Comparison of ENCODE assay signal across 9 mouse cellular contexts in genomic region chr17:28761871-28762270, GRCm38 (mm10). TPM values are rescaled to one million over a fixed set of nuclear protein-coding genes. Genes with fewer than 3 reads are reported as not detected.
DNase-seq lines count a peak whose midpoint lies in the region; ATAC-seq and TF ChIP-seq lines count a peak whose summit lies in the region.
"Had no signal": no experiment of that assay in that cellular context is flagged by ENCODE, and none has a peak within 500 bp of the region (broad histone marks: within the 10 kb centered on the region; RNA-seq: fewer than 3 reads in every experiment).

No protein-coding gene starts in this region.

- H3K9me3 ChIP-seq in forebrain, embryonic 14.5 days (replicated peaks; ENCODE audit: control insufficient read depth, low read length) = no peaks in the 10 kb centered on the region
- H3K9me3 ChIP-seq in forebrain, embryonic 12.5 days = no peaks in the 10 kb centered on the region
- H3K9me3 ChIP-seq in midbrain, postnatal 0 days (ENCODE audit: low read length) = no peaks in the 10 kb centered on the region
- no peaks in the 10 kb centered on the region for H3K9me3 ChIP-seq in stomach, embryonic 14.5 days (ENCODE audit: control insufficient read depth, low read depth, low read length)
- H3K9me3 ChIP-seq: midbrain, embryonic 12.5 days had no signal

- no peak for ATAC-seq in forebrain, embryonic 14.5 days
- ATAC-seq in forebrain, embryonic 12.5 days (ENCODE audit: low FRiP score) = no peak
- ATAC-seq in midbrain, postnatal 0 days (ENCODE audit: low FRiP score) = no peak
- ATAC-seq in stomach, embryonic 14.5 days (ENCODE audit: insufficient number of reproducible peaks, insufficient read depth, low FRiP score, low read depth) = 0 out of 2 replicates have a peak, but pooled peaks have one; percentile 33

- no peaks in the 10 kb centered on the region for H3K27me3 ChIP-seq in forebrain, embryonic 14.5 days (replicated peaks; ENCODE audit: control insufficient read depth, insufficient read depth, low read length)
- H3K27me3 ChIP-seq in forebrain, embryonic 12.5 days = peaks cover 2% of the 10 kb centered on the region
- H3K27me3 ChIP-seq in midbrain, postnatal 0 days (ENCODE audit: insufficient read depth, low read length) = no peaks in the 10 kb centered on the region
- H3K27me3 ChIP-seq in stomach, embryonic 14.5 days (ENCODE audit: control insufficient read depth, insufficient read depth, low read length) = no peaks in the 10 kb centered on the region

- H3K27ac ChIP-seq in forebrain, embryonic 14.5 days (ENCODE audit: low read depth, low read length) = no peak overlapping the region
- H3K27ac ChIP-seq in forebrain, embryonic 12.5 days = no peak overlapping the region
- H3K27ac ChIP-seq in midbrain, postnatal 0 days (ENCODE audit: low read depth, low read length) = no peak overlapping the region
- no peak overlapping the region for H3K27ac ChIP-seq in stomach, embryonic 14.5 days (ENCODE audit: low read length)
- H3K27ac ChIP-seq: midbrain, embryonic 12.5 days had no signal

- intact Hi-C loops in heart, postnatal 10 days (cut with DNase I) = loop anchor here (1.0 to 2.0 kb wide), 2 partner anchors 39 to 164 kb away; partner anchors contain the start of gene Brpf3

- DNase-seq in forebrain, embryonic 14.5 days (ENCODE audit: low spot score) = peak; percentile 55
- DNase-seq in adipocyte (ENCODE audit: low spot score) = peak; percentile 83
- DNase-seq in embryo, embryonic 10 days (ENCODE audit: low spot score) = peak; percentile 74
- peak; percentile 80 to 90 for DNase-seq in heart, postnatal 10 days
- DNase-seq in left cerebral cortex, adult 11 months (ENCODE audit: low spot score) = peak; percentile 35
- peak; percentile 36 for DNase-seq in midbrain, postnatal 0 days (ENCODE audit: low spot score)

- no peaks in the 10 kb centered on the region for H3K36me3 ChIP-seq in forebrain, embryonic 14.5 days (ENCODE audit: control insufficient read depth, insufficient read depth, low read length)
- H3K36me3 ChIP-seq in forebrain, embryonic 12.5 days (replicated peaks) = no peaks in the 10 kb centered on the region
- no peaks in the 10 kb centered on the region for H3K36me3 ChIP-seq in midbrain, postnatal 0 days (ENCODE audit: insufficient read depth, low read length)
- no peaks in the 10 kb centered on the region for H3K36me3 ChIP-seq in stomach, embryonic 14.5 days (ENCODE audit: control insufficient read depth, insufficient read depth, low read length)
- H3K36me3 ChIP-seq: midbrain, embryonic 12.5 days had no signal

- no peaks in the 10 kb centered on the region for H3K4me1 ChIP-seq in forebrain, embryonic 14.5 days (ENCODE audit: control insufficient read depth, insufficient read depth, low read length)
- no peaks in the 10 kb centered on the region for H3K4me1 ChIP-seq in forebrain, embryonic 12.5 days
- H3K4me1 ChIP-seq in midbrain, postnatal 0 days (ENCODE audit: insufficient read depth, low read length) = no peaks in the 10 kb centered on the region
- H3K4me1 ChIP-seq in stomach, embryonic 14.5 days (ENCODE audit: control insufficient read depth, insufficient read depth, low read length) = no peaks in the 10 kb centered on the region
- H3K4me1 ChIP-seq: midbrain, embryonic 12.5 days had no signal

- 16% methylated on average over 3 of the region's 3 CpGs for WGBS in forebrain, embryonic 14.5 days
- WGBS in forebrain, embryonic 12.5 days = 19% methylated on average over 3 of the region's 3 CpGs
- 16% methylated on average over 3 of the region's 3 CpGs for WGBS in midbrain, postnatal 0 days
- WGBS in stomach, embryonic 14.5 days = 22% methylated on average over 3 of the region's 3 CpGs

- H3K9ac ChIP-seq in forebrain, embryonic 14.5 days (ENCODE audit: low read length) = no peak overlapping the region
- H3K9ac ChIP-seq in forebrain, embryonic 12.5 days = no peak overlapping the region
- no peak overlapping the region for H3K9ac ChIP-seq in midbrain, postnatal 0 days (replicated peaks; ENCODE audit: low read length, poor library complexity, severe bottlenecking)
- H3K9ac ChIP-seq in stomach, embryonic 14.5 days (replicated peaks; ENCODE audit: low read depth, low read length) = no peak overlapping the region
- H3K9ac ChIP-seq: midbrain, embryonic 12.5 days had no signal

- no peak overlapping the region for H3K4me2 ChIP-seq in forebrain, embryonic 14.5 days (ENCODE audit: low read length)
- H3K4me2 ChIP-seq in forebrain, embryonic 12.5 days = no peak overlapping the region
- no peak overlapping the region for H3K4me2 ChIP-seq in midbrain, postnatal 0 days (ENCODE audit: low read depth, low read length, poor library complexity, severe bottlenecking)
- H3K4me2 ChIP-seq in stomach, embryonic 14.5 days (replicated peaks; ENCODE audit: low read depth, low read length) = no peak overlapping the region
- H3K4me2 ChIP-seq: midbrain, embryonic 12.5 days had no signal

- TF ChIP-seq CTCF in midbrain, postnatal 0 days (IDR thresholded peaks at IDR 0.05) = peak; percentile 86

- no peak overlapping the region for H3K4me3 ChIP-seq in forebrain, embryonic 14.5 days (ENCODE audit: low read depth, low read length)
- H3K4me3 ChIP-seq in forebrain, embryonic 12.5 days (replicated peaks) = no peak overlapping the region
- no peak overlapping the region for H3K4me3 ChIP-seq in midbrain, postnatal 0 days (ENCODE audit: low read depth, low read length)
- H3K4me3 ChIP-seq in stomach, embryonic 14.5 days (ENCODE audit: low read depth, low read length) = no peak overlapping the region
- H3K4me3 ChIP-seq: midbrain, embryonic 12.5 days had no signal

RNA-seq across cellular contexts. Expression of gene Mapk13, which starts 7.2 kb away (rescaled TPM):
- polyA plus RNA-seq in forebrain, embryonic 14.5 days (2014; fragmentation: Nextera tagmentation; extraction: Ambion mirVana) = 0.57 and 0.67 TPM in 2 replicates
- polyA plus RNA-seq in forebrain, embryonic 12.5 days (2016; fragmentation: Nextera tagmentation; extraction: Ambion mirVana) = 2.5 and 5.3 TPM in 2 replicates
- total RNA-seq in heart, postnatal 10 days (2021) = 1 to 10 TPM in 1 of 2 experiments, under 1 TPM in 1; 0.45 to 1.1 TPM
- total RNA-seq in midbrain, postnatal 0 days (2014; rRNA removed) = 0.66 and 1.5 TPM in 2 replicates
- 1.0 and 1.1 TPM in 2 replicates for polyA plus RNA-seq in midbrain, postnatal 0 days (2015; fragmentation: Nextera tagmentation; extraction: Ambion mirVana)
- 77.5 and 78.3 TPM in 2 replicates for polyA plus RNA-seq in stomach, embryonic 14.5 days (2014; fragmentation: Nextera tagmentation; extraction: Ambion mirVana)

RNA-seq across cellular contexts. Expression of gene AC170998.1, which starts 36.0 kb away (rescaled TPM):
- 0.52 and 0.61 TPM in 2 replicates for polyA plus RNA-seq in forebrain, embryonic 14.5 days (2014; fragmentation: Nextera tagmentation; extraction: Ambion mirVana)
- 3.0 and 3.6 TPM in 2 replicates for polyA plus RNA-seq in forebrain, embryonic 12.5 days (2016; fragmentation: Nextera tagmentation; extraction: Ambion mirVana)
- under 1 TPM; 0.45 to 0.77 TPM for total RNA-seq in heart, postnatal 10 days (2021)
- total RNA-seq in midbrain, postnatal 0 days (2014; rRNA removed) = 2.7 and 4.2 TPM in 2 replicates
- 1.8 and 3.2 TPM in 2 replicates for polyA plus RNA-seq in midbrain, postnatal 0 days (2015; fragmentation: Nextera tagmentation; extraction: Ambion mirVana)
- 4.2 and 5.4 TPM in 2 replicates for polyA plus RNA-seq in stomach, embryonic 14.5 days (2014; fragmentation: Nextera tagmentation; extraction: Ambion mirVana)

RNA-seq across cellular contexts. Expression of gene Brpf3, which starts 39.0 kb away (rescaled TPM):
- polyA plus RNA-seq in forebrain, embryonic 14.5 days (2014; fragmentation: Nextera tagmentation; extraction: Ambion mirVana) = 5.0 and 5.4 TPM in 2 replicates
- 14.4 and 16.2 TPM in 2 replicates for polyA plus RNA-seq in forebrain, embryonic 12.5 days (2016; fragmentation: Nextera tagmentation; extraction: Ambion mirVana)
- total RNA-seq in heart, postnatal 10 days (2021) = 10 to 100 TPM; 15.2 to 22.3 TPM
- total RNA-seq in midbrain, postnatal 0 days (2014; rRNA removed) = 14.9 and 21.5 TPM in 2 replicates
- polyA plus RNA-seq in midbrain, postnatal 0 days (2015; fragmentation: Nextera tagmentation; extraction: Ambion mirVana) = 3.5 and 4.9 TPM in 2 replicates
- polyA plus RNA-seq in stomach, embryonic 14.5 days (2014; fragmentation: Nextera tagmentation; extraction: Ambion mirVana) = 12.6 and 13.8 TPM in 2 replicates

Comparison
In these comparisons a context has a peak if more than half of its experiments do, and no peak if none do; other contexts are left out.
1. DNase-seq: peak in every context shown above with its lines; median percentile 85 in heart, postnatal 10 days; 83 in adipocyte; 74 in embryo, embryonic 10 days; 55 in forebrain, embryonic 14.5 days; 36 in midbrain, postnatal 0 days; 35 in left cerebral cortex, adult 11 months.
2. RNA of gene Mapk13, which starts 7.2 kb away (polyA plus RNA-seq): 77.5 to 78.3 TPM in stomach, embryonic 14.5 days; 2.5 to 5.3 TPM in forebrain, embryonic 12.5 days, 1.0 to 1.1 TPM in midbrain, postnatal 0 days and 0.57 to 0.67 TPM in forebrain, embryonic 14.5 days; every median in the first group is over 10 times any median in the second.